Mouse (Mus musculus) heart, postnatal 0 days (tissue): ENCODE data around the gene Cks1brt.
"Not testable (repeated sequence)": the region's sequence is repeated elsewhere in the genome, so short reads cannot be mapped to it uniquely, and the experiment has no call there.

Source experiments
- CTCF ChIP-seq: IDR thresholded peaks from 2 replicates; pipeline ENCODE4 v1.5.1; 2016; ENCODE audit warnings: antibody characterized with exemption, control low read depth, low read depth
- EP300 ChIP-seq: IDR thresholded peaks from 2 replicates; pipeline ENCODE4 v1.6.1; 2016; ENCODE audit warnings: antibody characterized with exemption, low read depth

- not testable (repeated sequence) for TF ChIP-seq CTCF, EP300
Observed at GRCm38 (mm10) chr8:85135690-85136089, 16.0 kb upstream of the Cks1brt start.
